Mouse (Mus musculus): ENCODE measurements around the gene Slc10a3. TPM values are rescaled to one million over a fixed set of nuclear protein-coding genes. Genes with fewer than 3 reads are reported as not detected.
A peak's percentile ranks its signal among the peaks of the same experiment; 100 is the strongest.
"Not testable (repeated sequence)": the region's sequence is repeated elsewhere in the genome, so short reads cannot be mapped to it uniquely, and the experiment has no call there.

Gene Slc10a3
- 19.5 and 20.2 TPM in 2 replicates for polyA plus RNA-seq (2015; fragmentation: Nextera tagmentation; extraction: Ambion mirVana)

GRCm38 (mm10) chrX:74372888-74373549, at the start of gene Slc10a3, which contains the start of gene Ubl4a:
Gene Slc10a3 (minus strand): TSS chrX:74373349.
Gene Ubl4a (minus strand): TSS chrX:74373218.
- 30% methylated on average over 32 of the region's 32 CpGs for WGBS
- Histone ChIP-seq H3K4me3 (peak within 1 kb of the TSS; percentile 49), H3K4me1 (no peaks in the 10 kb centered on the region), H3K27me3 (no peaks in the 10 kb centered on the region), H3K36me3 (peaks cover 8% of the 10 kb centered on the region; the same call in 1 of the 2 replicates), H3K4me2 (peak within 1 kb of the TSS; percentile 60), H3K9me3 (no peaks in the 10 kb centered on the region), H3K9ac (peak within 1 kb of the TSS; percentile 72), H3K27ac (no peak within 1 kb of the TSS)
- ATAC-seq (ENCODE audit: insufficient number of reproducible peaks, insufficient read depth, low FRiP score, low TSS enrichment, low read depth), result peak; percentile 91

- Histone ChIP-seq H3K27ac (no peak overlapping the region), H3K4me1 (no peaks in the 10 kb centered on the region), H3K9ac (no peak overlapping the region), H3K4me2 (no peak overlapping the region), H3K27me3 (no peaks in the 10 kb centered on the region), H3K36me3 (peaks cover 9% of the 10 kb centered on the region; the same call in 1 of the 2 replicates), H3K9me3 (no peaks in the 10 kb centered on the region), H3K4me3 (no peak overlapping the region)
- ATAC-seq (ENCODE audit: insufficient number of reproducible peaks, insufficient read depth, low FRiP score, low TSS enrichment, low read depth), result no peak
Observed at GRCm38 (mm10) chrX:74413377-74413776, 40.2 kb upstream of the Slc10a3 start.

GRCm38 (mm10) chrX:74408340-74408739, 35.2 kb upstream of the Slc10a3 start:
- Histone ChIP-seq H3K9me3 (no peaks in the 10 kb centered on the region), H3K36me3 (peaks cover 9% of the 10 kb centered on the region; the same call in 1 of the 2 replicates), H3K27ac (no peak overlapping the region), H3K27me3 (no peaks in the 10 kb centered on the region), H3K4me3 (no peak overlapping the region), H3K4me2 (no peak overlapping the region), H3K4me1 (no peaks in the 10 kb centered on the region), H3K9ac (no peak overlapping the region)
- 40% methylated on average over 2 of the region's 2 CpGs for WGBS
- no peak for ATAC-seq (ENCODE audit: insufficient number of reproducible peaks, insufficient read depth, low FRiP score, low TSS enrichment, low read depth)

- no peaks in the 10 kb centered on the region for H3K27me3 ChIP-seq
- no peak overlapping the region for H3K9ac ChIP-seq
- H3K9me3 ChIP-seq, result no peaks in the 10 kb centered on the region
- no peak overlapping the region for H3K4me2 ChIP-seq
- ATAC-seq (ENCODE audit: insufficient number of reproducible peaks, insufficient read depth, low FRiP score, low TSS enrichment, low read depth), result no peak
- H3K4me3 ChIP-seq, result no peak overlapping the region
- no peaks in the 10 kb centered on the region for H3K36me3 ChIP-seq
- H3K27ac ChIP-seq, result no peak overlapping the region
- H3K4me1 ChIP-seq, result no peaks in the 10 kb centered on the region
- WGBS, result 76% methylated on average over 3 of the region's 3 CpGs
Observed at GRCm38 (mm10) chrX:74400136-74400535, 27.0 kb upstream of the Slc10a3 start.

GRCm38 (mm10) chrX:74392535-74393443, 19.6 kb upstream of the Slc10a3 start, which contains the start of the genes Fam3a and Ikbkg:
Gene Fam3a (minus strand): TSS chrX:74393272.
Gene Ikbkg (plus strand): TSS chrX:74393290.
- Histone ChIP-seq H3K27ac (peak within 1 kb of the TSS; percentile 86), H3K4me1 (0 out of 2 replicates have a peak, but pooled peaks cover 4% of the 10 kb centered on the region), H3K4me3 (peak within 1 kb of the TSS; percentile 54), H3K36me3 (no peaks in the 10 kb centered on the region), H3K27me3 (no peaks in the 10 kb centered on the region), H3K9me3 (no peaks in the 10 kb centered on the region), H3K4me2 (peak within 1 kb of the TSS; percentile 64), H3K9ac (peak within 1 kb of the TSS; percentile 83)
- WGBS, result 18% methylated on average over 30 of the region's 30 CpGs
- ATAC-seq (ENCODE audit: insufficient number of reproducible peaks, insufficient read depth, low FRiP score, low TSS enrichment, low read depth), result peak; percentile 97

GRCm38 (mm10) chrX:74388153-74388552, 15.0 kb upstream of the Slc10a3 start:
- no peak overlapping the region for H3K4me2 ChIP-seq
- no peaks in the 10 kb centered on the region for H3K27me3 ChIP-seq
- H3K27ac ChIP-seq, result no peak overlapping the region
- H3K9ac ChIP-seq, result no peak overlapping the region
- no peak overlapping the region for H3K4me3 ChIP-seq
- ATAC-seq (ENCODE audit: insufficient number of reproducible peaks, insufficient read depth, low FRiP score, low TSS enrichment, low read depth), result no peak
- H3K4me1 ChIP-seq, result 0 out of 2 replicates have a peak, but pooled peaks cover 4% of the 10 kb centered on the region
- no peaks in the 10 kb centered on the region for H3K9me3 ChIP-seq
- H3K36me3 ChIP-seq, result peaks cover 29% of the 10 kb centered on the region

- Histone ChIP-seq H3K9me3 (no peaks in the 10 kb centered on the region), H3K4me2 (no peak overlapping the region), H3K36me3 (peaks cover 29% of the 10 kb centered on the region), H3K27ac (no peak overlapping the region), H3K9ac (no peak overlapping the region), H3K4me1 (no peaks in the 10 kb centered on the region), H3K27me3 (no peaks in the 10 kb centered on the region), H3K4me3 (no peak overlapping the region)
- 56% methylated on average over 2 of the region's 2 CpGs for WGBS
- no peak for ATAC-seq (ENCODE audit: insufficient number of reproducible peaks, insufficient read depth, low FRiP score, low TSS enrichment, low read depth)
Observed at GRCm38 (mm10) chrX:74384451-74384850, 11.3 kb upstream of the Slc10a3 start.

- WGBS, result 31% methylated on average over 43 of the region's 49 CpGs
- H3K27me3 ChIP-seq, result no peaks in the 10 kb centered on the region
- 0 out of 2 replicates have a peak, but pooled peaks cover 3% of the 10 kb centered on the region for H3K4me1 ChIP-seq
Observed at GRCm38 (mm10) chrX:74368209-74368909, 4.8 kb downstream of the Slc10a3 start.

GRCm38 (mm10) chrX:74367512-74367911, 5.6 kb downstream of the Slc10a3 start:
- Histone ChIP-seq H3K9ac (peak overlapping the region; percentile 83), H3K4me1 (0 out of 2 replicates have a peak, but pooled peaks cover 3% of the 10 kb centered on the region), H3K27ac (peak overlapping the region; percentile 66; the same call in 1 of the 2 replicates), H3K4me3 (peak overlapping the region; percentile 60), H3K4me2 (peak overlapping the region; percentile 65), H3K27me3 (no peaks in the 10 kb centered on the region), H3K36me3 (peaks cover 19% of the 10 kb centered on the region; the same call in 1 of the 2 replicates), H3K9me3 (no peaks in the 10 kb centered on the region)
- WGBS, result 75% methylated on average over 10 of the region's 10 CpGs
- no peak for ATAC-seq (ENCODE audit: insufficient number of reproducible peaks, insufficient read depth, low FRiP score, low TSS enrichment, low read depth)

More at GRCm38 (mm10) chrX:74368209-74368909, 4.8 kb downstream of the Slc10a3 start:
- peak; percentile 68 for ATAC-seq (ENCODE audit: insufficient number of reproducible peaks, insufficient read depth, low FRiP score, low TSS enrichment, low read depth)
- no peaks in the 10 kb centered on the region for H3K9me3 ChIP-seq
- peak overlapping the region; percentile 60 for H3K4me3 ChIP-seq
- H3K9ac ChIP-seq, result peak overlapping the region; percentile 83
- peaks cover 19% of the 10 kb centered on the region; the same call in 1 of the 2 replicates for H3K36me3 ChIP-seq
- H3K27ac ChIP-seq, result peak overlapping the region; percentile 66
- peak overlapping the region; percentile 65 for H3K4me2 ChIP-seq

- Histone ChIP-seq H3K27ac (no peak overlapping the region), H3K27me3 (no peaks in the 10 kb centered on the region), H3K9me3 (no peaks in the 10 kb centered on the region), H3K36me3 (no peaks in the 10 kb centered on the region), H3K4me2 (no peak overlapping the region), H3K9ac (no peak overlapping the region), H3K4me3 (no peak overlapping the region), H3K4me1 (no peaks in the 10 kb centered on the region)
- no peak for ATAC-seq (ENCODE audit: insufficient number of reproducible peaks, insufficient read depth, low FRiP score, low TSS enrichment, low read depth)
- 44% methylated on average over 11 of the region's 11 CpGs for WGBS
Observed at GRCm38 (mm10) chrX:74359171-74359570, 14.0 kb downstream of the Slc10a3 start.

GRCm38 (mm10) chrX:74357069-74357468, 16.1 kb downstream of the Slc10a3 start:
- ATAC-seq (ENCODE audit: insufficient number of reproducible peaks, insufficient read depth, low FRiP score, low TSS enrichment, low read depth); H3K36me3 ChIP-seq; H3K27ac ChIP-seq; H3K9ac ChIP-seq; H3K9me3 ChIP-seq; H3K4me1 ChIP-seq; H3K4me3 ChIP-seq; H3K27me3 ChIP-seq; H3K4me2 ChIP-seq: not testable (repeated sequence)
- WGBS, result 85% methylated on average over 3 of the region's 3 CpGs

All from embryonic facial prominence, embryonic 13.5 days (tissue).